Mouse (Mus musculus): ENCODE measurements around the gene Haao. TPM values are rescaled to one million over a fixed set of nuclear protein-coding genes. Genes with fewer than 3 reads are reported as not detected.
"Not testable (repeated sequence)": the region's sequence is repeated elsewhere in the genome, so short reads cannot be mapped to it uniquely, and the experiment has no call there.

Haao gene
- polyA plus RNA-seq, 1 experiment from 2014 or later, result 0.94 TPM

GRCm38 (mm10) chr17:83865366-83865765 lies 17.6 kb upstream of the Haao start:
- Histone ChIP-seq H3K27me3 (peaks cover 2% of the 10 kb centered on the region; the same call in 1 of the 2 replicates), H3K9ac (replicated peaks) (no peak overlapping the region), H3K9me3 (no peaks in the 10 kb centered on the region), H3K4me3 (replicated peaks) (no peak overlapping the region), H3K27ac (no peak overlapping the region), H3K4me2 (no peak overlapping the region), H3K36me3 (no peaks in the 10 kb centered on the region), H3K4me1 (replicated peaks) (peaks cover 11% of the 10 kb centered on the region; the same call in 1 of the 2 replicates)
- no peak for ATAC-seq (ENCODE audit: insufficient number of reproducible peaks, insufficient read depth, low FRiP score, low TSS enrichment, low read depth)
- 71% methylated on average over 7 of the region's 7 CpGs for WGBS

GRCm38 (mm10) chr17:83862134-83862881 lies 14.5 kb upstream of the Haao start:
- Histone ChIP-seq H3K36me3 (no peaks in the 10 kb centered on the region), H3K27ac (peak overlapping the region; percentile 93), H3K27me3 (0 out of 2 replicates have a peak, but pooled peaks cover 2% of the 10 kb centered on the region), H3K4me1 (replicated peaks) (peaks cover 6% of the 10 kb centered on the region; the same call in 1 of the 2 replicates), H3K9ac (replicated peaks) (peak overlapping the region; percentile 76), H3K9me3 (no peaks in the 10 kb centered on the region), H3K4me2 (peak overlapping the region; percentile 69), H3K4me3 (replicated peaks) (peak overlapping the region; percentile 70)
- ATAC-seq (ENCODE audit: insufficient number of reproducible peaks, insufficient read depth, low FRiP score, low TSS enrichment, low read depth), result peak; percentile 78
- WGBS, result 2% methylated on average over 27 of the region's 27 CpGs

- Histone ChIP-seq H3K9ac (replicated peaks) (peak overlapping the region; percentile 76), H3K4me1 (replicated peaks) (peaks cover 6% of the 10 kb centered on the region; the same call in 1 of the 2 replicates), H3K27me3 (peaks cover 6% of the 10 kb centered on the region; the same call in 1 of the 2 replicates), H3K27ac (peak overlapping the region; percentile 93), H3K36me3 (no peaks in the 10 kb centered on the region), H3K4me2 (peak overlapping the region; percentile 69), H3K4me3 (replicated peaks) (peak overlapping the region; percentile 70), H3K9me3 (no peaks in the 10 kb centered on the region)
- WGBS, result under 1% methylated on average over 62 of the region's 62 CpGs
- ATAC-seq (ENCODE audit: insufficient number of reproducible peaks, insufficient read depth, low FRiP score, low TSS enrichment, low read depth), result peak; percentile 94
Measured at GRCm38 (mm10) chr17:83861444-83862133, 13.8 kb upstream of the Haao start.

- peak overlapping the region; percentile 70 for H3K4me3 ChIP-seq (replicated peaks)
- 68% methylated on average over 8 of the region's 8 CpGs for WGBS
- H3K36me3 ChIP-seq; ATAC-seq (ENCODE audit: insufficient number of reproducible peaks, insufficient read depth, low FRiP score, low TSS enrichment, low read depth); H3K9ac ChIP-seq (replicated peaks); H3K27ac ChIP-seq; H3K4me1 ChIP-seq (replicated peaks); H3K9me3 ChIP-seq; H3K27me3 ChIP-seq: not testable (repeated sequence)
- H3K4me2 ChIP-seq, result peak overlapping the region; percentile 69; the same call in 1 of the 2 replicates
Measured at GRCm38 (mm10) chr17:83860968-83861367, 13.2 kb upstream of the Haao start.

GRCm38 (mm10) chr17:83860224-83860623 lies 12.5 kb upstream of the Haao start:
- H3K27me3 ChIP-seq, result peaks cover 6% of the 10 kb centered on the region; the same call in 1 of the 2 replicates
- H3K4me3 ChIP-seq (replicated peaks), result no peak overlapping the region
- no peak overlapping the region for H3K4me2 ChIP-seq
- 84% methylated on average over 7 of the region's 7 CpGs for WGBS
- H3K9ac ChIP-seq (replicated peaks), result no peak overlapping the region
- no peak overlapping the region for H3K27ac ChIP-seq
- no peak for ATAC-seq (ENCODE audit: insufficient number of reproducible peaks, insufficient read depth, low FRiP score, low TSS enrichment, low read depth)
- no peaks in the 10 kb centered on the region for H3K9me3 ChIP-seq
- peaks cover 6% of the 10 kb centered on the region; the same call in 1 of the 2 replicates for H3K4me1 ChIP-seq (replicated peaks)
- no peaks in the 10 kb centered on the region for H3K36me3 ChIP-seq

- no peaks in the 10 kb centered on the region for H3K9me3 ChIP-seq
- 87% methylated on average over 4 of the region's 4 CpGs for WGBS
Measured at GRCm38 (mm10) chr17:83859639-83860038, 11.9 kb upstream of the Haao start.

GRCm38 (mm10) chr17:83858413-83858812 lies 10.7 kb upstream of the Haao start:
- 86% methylated on average over 7 of the region's 7 CpGs for WGBS
- Histone ChIP-seq H3K4me3 (replicated peaks) (no peak overlapping the region), H3K36me3 (no peaks in the 10 kb centered on the region)

More at GRCm38 (mm10) chr17:83859639-83860038, 11.9 kb upstream of the Haao start:
- no peak overlapping the region for H3K4me3 ChIP-seq (replicated peaks)
- H3K27ac ChIP-seq, result no peak overlapping the region
- peaks cover 6% of the 10 kb centered on the region; the same call in 1 of the 2 replicates for H3K27me3 ChIP-seq
- H3K4me1 ChIP-seq (replicated peaks), result peaks cover 6% of the 10 kb centered on the region; the same call in 1 of the 2 replicates
- H3K9ac ChIP-seq (replicated peaks), result no peak overlapping the region
- no peaks in the 10 kb centered on the region for H3K36me3 ChIP-seq
- no peak for ATAC-seq (ENCODE audit: insufficient number of reproducible peaks, insufficient read depth, low FRiP score, low TSS enrichment, low read depth)
- no peak overlapping the region for H3K4me2 ChIP-seq

GRCm38 (mm10) chr17:83854284-83854918 lies 6.6 kb upstream of the Haao start:
- no peaks in the 10 kb centered on the region for H3K36me3 ChIP-seq
- WGBS, result 44% methylated on average over 12 of the region's 12 CpGs
- ATAC-seq (ENCODE audit: insufficient number of reproducible peaks, insufficient read depth, low FRiP score, low TSS enrichment, low read depth), result no peak

More at GRCm38 (mm10) chr17:83858413-83858812, 10.7 kb upstream of the Haao start:
- H3K27ac ChIP-seq, result no peak overlapping the region
- no peak for ATAC-seq (ENCODE audit: insufficient number of reproducible peaks, insufficient read depth, low FRiP score, low TSS enrichment, low read depth)
- peaks cover 5% of the 10 kb centered on the region; the same call in 1 of the 2 replicates for H3K27me3 ChIP-seq
- no peak overlapping the region for H3K4me2 ChIP-seq
- H3K9ac ChIP-seq (replicated peaks), result no peak overlapping the region
- H3K4me1 ChIP-seq (replicated peaks), result peaks cover 6% of the 10 kb centered on the region; the same call in 1 of the 2 replicates
- no peaks in the 10 kb centered on the region for H3K9me3 ChIP-seq

GRCm38 (mm10) chr17:83853831-83854230 lies 6.1 kb upstream of the Haao start:
- H3K9ac ChIP-seq (replicated peaks), result no peak overlapping the region
- H3K36me3 ChIP-seq, result no peaks in the 10 kb centered on the region
- 49% methylated on average over 3 of the region's 3 CpGs for WGBS
- H3K4me3 ChIP-seq (replicated peaks), result no peak overlapping the region
- no peak for ATAC-seq (ENCODE audit: insufficient number of reproducible peaks, insufficient read depth, low FRiP score, low TSS enrichment, low read depth)
- no peak overlapping the region for H3K27ac ChIP-seq
- no peaks in the 10 kb centered on the region for H3K9me3 ChIP-seq
- peaks cover 6% of the 10 kb centered on the region; the same call in 1 of the 2 replicates for H3K4me1 ChIP-seq (replicated peaks)
- peaks cover 4% of the 10 kb centered on the region; the same call in 1 of the 2 replicates for H3K27me3 ChIP-seq
- no peak overlapping the region for H3K4me2 ChIP-seq

More at GRCm38 (mm10) chr17:83854284-83854918, 6.6 kb upstream of the Haao start:
- Histone ChIP-seq H3K9me3 (no peaks in the 10 kb centered on the region), H3K9ac (replicated peaks) (no peak overlapping the region), H3K4me1 (replicated peaks) (peaks cover under 1% of the 10 kb centered on the region; the same call in 1 of the 2 replicates), H3K27me3 (peaks cover 4% of the 10 kb centered on the region; the same call in 1 of the 2 replicates), H3K27ac (no peak overlapping the region), H3K4me3 (replicated peaks) (no peak overlapping the region), H3K4me2 (no peak overlapping the region)

- 88% methylated on average over 5 of the region's 5 CpGs for WGBS
- peaks cover 7% of the 10 kb centered on the region; the same call in 1 of the 2 replicates for H3K4me1 ChIP-seq (replicated peaks)
- ATAC-seq (ENCODE audit: insufficient number of reproducible peaks, insufficient read depth, low FRiP score, low TSS enrichment, low read depth), result no peak
- H3K27ac ChIP-seq, result no peak overlapping the region
- no peak overlapping the region for H3K4me2 ChIP-seq
- H3K4me3 ChIP-seq (replicated peaks), result no peak overlapping the region
- H3K27me3 ChIP-seq, result no peaks in the 10 kb centered on the region
- H3K9ac ChIP-seq (replicated peaks), result no peak overlapping the region
- no peaks in the 10 kb centered on the region for H3K9me3 ChIP-seq
- no peaks in the 10 kb centered on the region for H3K36me3 ChIP-seq
Measured at GRCm38 (mm10) chr17:83850864-83851263, 3.1 kb upstream of the Haao start.

Measured in limb, embryonic 12.5 days (tissue).